In genomic region chr13:31004458-31004857, GRCm38 (mm10) we compare ENCODE assay signal across 10 mouse cellular contexts. TPM values are rescaled to one million over a fixed set of nuclear protein-coding genes. Genes with fewer than 3 reads are reported as not detected.
DNase-seq lines count a peak whose midpoint lies in the region; ATAC-seq and TF ChIP-seq lines count a peak whose summit lies in the region.
"Had no signal": no experiment of that assay in that cellular context is flagged by ENCODE, and none has a peak within 500 bp of the region (broad histone marks: within the 10 kb centered on the region; RNA-seq: fewer than 3 reads in every experiment).

No protein-coding gene starts in this region.

- H3K27me3 ChIP-seq in kidney, embryonic 16.5 days (ENCODE audit: insufficient read depth, low read length), result no peaks in the 10 kb centered on the region
- no peaks in the 10 kb centered on the region for H3K27me3 ChIP-seq in embryonic facial prominence, embryonic 10.5 days (replicated peaks; ENCODE audit: low read depth, poor library complexity, severe bottlenecking)
- peaks cover 7% of the 10 kb centered on the region; the same call in 1 of the 2 replicates for H3K27me3 ChIP-seq in embryonic facial prominence, embryonic 13.5 days
- H3K27me3 ChIP-seq in limb, embryonic 14.5 days (ENCODE audit: control insufficient read depth, insufficient read depth, low read length), result no peaks in the 10 kb centered on the region

- H3K9me3 ChIP-seq in kidney, embryonic 16.5 days (ENCODE audit: low read length), result no peaks in the 10 kb centered on the region
- no peaks in the 10 kb centered on the region for H3K9me3 ChIP-seq in embryonic facial prominence, embryonic 10.5 days
- no peaks in the 10 kb centered on the region for H3K9me3 ChIP-seq in embryonic facial prominence, embryonic 13.5 days
- no peaks in the 10 kb centered on the region for H3K9me3 ChIP-seq in limb, embryonic 14.5 days (ENCODE audit: control insufficient read depth, low read length)

- no peak for ATAC-seq in kidney, embryonic 16.5 days (ENCODE audit: low FRiP score, low TSS enrichment)
- no peak for ATAC-seq in embryonic facial prominence, embryonic 13.5 days (ENCODE audit: insufficient number of reproducible peaks, insufficient read depth, low FRiP score, low TSS enrichment, low read depth)
- no peak for ATAC-seq in limb, embryonic 14.5 days (ENCODE audit: low FRiP score, low read depth)
- ATAC-seq: forebrain, embryonic 14.5 days had no signal

- H3K4me3 ChIP-seq in kidney, embryonic 16.5 days (ENCODE audit: low read length), result no peak overlapping the region
- no peak overlapping the region; the same call in 1 of the 2 replicates for H3K4me3 ChIP-seq in embryonic facial prominence, embryonic 10.5 days
- no peak overlapping the region for H3K4me3 ChIP-seq in embryonic facial prominence, embryonic 13.5 days
- no peak overlapping the region for H3K4me3 ChIP-seq in limb, embryonic 14.5 days (replicated peaks; ENCODE audit: low read length)
- H3K4me3 ChIP-seq: layer of hippocampus, adult 2 months had no signal

- no peak overlapping the region for H3K9ac ChIP-seq in kidney, embryonic 16.5 days (replicated peaks; ENCODE audit: low read length)
- no peak overlapping the region for H3K9ac ChIP-seq in embryonic facial prominence, embryonic 13.5 days
- no peak overlapping the region for H3K9ac ChIP-seq in limb, embryonic 14.5 days (ENCODE audit: low read depth, low read length, severe bottlenecking)

- DNase-seq in kidney, adult 9 months, result no peak
- DNase-seq in embryonic facial prominence, embryonic 10.5 days (ENCODE audit: low spot score), result peak; percentile 50
- no peak for DNase-seq in limb, embryonic 14.5 days (ENCODE audit: low spot score)
- no peak for DNase-seq in cerebellum, adult 11-12 months
- no peak for DNase-seq in gastrocnemius, postnatal 4 days (ENCODE audit: low spot score in 2 of 2)
- DNase-seq: adrenal gland, postnatal 14 days had no signal

- WGBS in kidney, embryonic 16.5 days, result 47% methylated on average over 12 of the region's 12 CpGs
- 34% methylated on average over 12 of the region's 12 CpGs for WGBS in embryonic facial prominence, embryonic 10.5 days
- 24% methylated on average over 12 of the region's 12 CpGs for WGBS in embryonic facial prominence, embryonic 13.5 days
- WGBS in limb, embryonic 14.5 days, result 31% methylated on average over 12 of the region's 12 CpGs

- no peaks in the 10 kb centered on the region for H3K36me3 ChIP-seq in kidney, embryonic 16.5 days (ENCODE audit: insufficient read depth, low read length)
- H3K36me3 ChIP-seq in embryonic facial prominence, embryonic 10.5 days (replicated peaks), result no peaks in the 10 kb centered on the region
- H3K36me3 ChIP-seq in embryonic facial prominence, embryonic 13.5 days, result no peaks in the 10 kb centered on the region
- H3K36me3 ChIP-seq in limb, embryonic 14.5 days (ENCODE audit: control insufficient read depth, insufficient read depth, low read length), result no peaks in the 10 kb centered on the region

- TF ChIP-seq POLR2A in limb, embryonic 14.5 days (IDR thresholded peaks at IDR 0.05; ENCODE audit: borderline replicate concordance, extremely low read depth, insufficient read depth, insufficient read length), result no peak

- H3K4me2 ChIP-seq in kidney, embryonic 16.5 days (replicated peaks; ENCODE audit: low read depth, low read length), result peak overlapping the region; percentile 40
- H3K4me2 ChIP-seq in embryonic facial prominence, embryonic 13.5 days, result peak overlapping the region; percentile 46
- 0 out of 2 replicates have a peak overlapping the region, but pooled peaks have one; percentile 13 for H3K4me2 ChIP-seq in limb, embryonic 14.5 days (replicated peaks; ENCODE audit: low read depth, low read length, severe bottlenecking)

- H3K4me1 ChIP-seq in kidney, embryonic 16.5 days (ENCODE audit: insufficient read depth, low read length), result no peaks in the 10 kb centered on the region
- peaks cover 12% of the 10 kb centered on the region for H3K4me1 ChIP-seq in embryonic facial prominence, embryonic 10.5 days
- H3K4me1 ChIP-seq in embryonic facial prominence, embryonic 13.5 days, result peaks cover 8% of the 10 kb centered on the region
- peaks cover 2% of the 10 kb centered on the region; the same call in 1 of the 2 replicates for H3K4me1 ChIP-seq in limb, embryonic 14.5 days (ENCODE audit: control insufficient read depth, insufficient read depth, low read length)

- H3K27ac ChIP-seq in kidney, embryonic 16.5 days (ENCODE audit: low read length), result no peak overlapping the region
- no peak overlapping the region for H3K27ac ChIP-seq in embryonic facial prominence, embryonic 10.5 days (replicated peaks)
- no peak overlapping the region for H3K27ac ChIP-seq in embryonic facial prominence, embryonic 13.5 days
- no peak overlapping the region for H3K27ac ChIP-seq in limb, embryonic 14.5 days (replicated peaks; ENCODE audit: low read depth, low read length)
- H3K27ac ChIP-seq: layer of hippocampus, adult 2 months had no signal

RNA-seq across cellular contexts. Expression of gene Gm5447, which starts 30.5 kb away (rescaled TPM):
- not detected in 2 replicates for polyA plus RNA-seq in kidney, embryonic 16.5 days (2015; fragmentation: Nextera tagmentation; extraction: Ambion mirVana)
- polyA plus RNA-seq in embryonic facial prominence, embryonic 10.5 days (2016; fragmentation: Nextera tagmentation; extraction: Ambion mirVana), result 0.14 and 0.19 TPM in 2 replicates
- 0.18 and 0.19 TPM in 2 replicates for polyA plus RNA-seq in embryonic facial prominence, embryonic 13.5 days (2015; fragmentation: Nextera tagmentation; extraction: Ambion mirVana)
- 0.08 TPM in 1 of 2 replicates, not detected in the other for polyA plus RNA-seq in limb, embryonic 14.5 days (2012; rRNA removed)
- polyA plus RNA-seq in limb, embryonic 14.5 days (2014; fragmentation: Nextera tagmentation; extraction: Ambion mirVana), result 0.17 TPM in 1 of 2 replicates, not detected in the other
- total RNA-seq in gastrocnemius, postnatal 4 days (2021), result not detected
- total RNA-seq: adrenal gland, postnatal 14 days had no signal
- polyA plus RNA-seq: forebrain, embryonic 14.5 days had no signal

RNA-seq across cellular contexts. Expression of gene Exoc2, which starts 30.6 kb away (rescaled TPM):
- 28.1 and 31.3 TPM in 2 replicates for polyA plus RNA-seq in kidney, embryonic 16.5 days (2015; fragmentation: Nextera tagmentation; extraction: Ambion mirVana)
- polyA plus RNA-seq in embryonic facial prominence, embryonic 10.5 days (2016; fragmentation: Nextera tagmentation; extraction: Ambion mirVana), result 37.4 and 38.7 TPM in 2 replicates
- 32.0 and 33.8 TPM in 2 replicates for polyA plus RNA-seq in embryonic facial prominence, embryonic 13.5 days (2015; fragmentation: Nextera tagmentation; extraction: Ambion mirVana)
- 20.4 and 20.9 TPM in 2 replicates for polyA plus RNA-seq in limb, embryonic 14.5 days (2012; rRNA removed)
- polyA plus RNA-seq in limb, embryonic 14.5 days (2014; fragmentation: Nextera tagmentation; extraction: Ambion mirVana), result 32.7 and 34.5 TPM in 2 replicates
- total RNA-seq in gastrocnemius, postnatal 4 days (2021), result 10 to 100 TPM; 20.5 to 20.9 TPM

RNA-seq across cellular contexts. Expression of gene Hus1b, which starts 56.9 kb away (rescaled TPM):
- polyA plus RNA-seq in kidney, embryonic 16.5 days (2015; fragmentation: Nextera tagmentation; extraction: Ambion mirVana), result not detected in 2 replicates
- polyA plus RNA-seq in embryonic facial prominence, embryonic 10.5 days (2016; fragmentation: Nextera tagmentation; extraction: Ambion mirVana), result 0.32 TPM in 1 of 2 replicates, not detected in the other
- not detected in 2 replicates for polyA plus RNA-seq in embryonic facial prominence, embryonic 13.5 days (2015; fragmentation: Nextera tagmentation; extraction: Ambion mirVana)
- polyA plus RNA-seq in limb, embryonic 14.5 days (2012; rRNA removed), result 0.21 TPM in 1 of 2 replicates, not detected in the other
- 0.21 TPM in 1 of 2 replicates, not detected in the other for polyA plus RNA-seq in limb, embryonic 14.5 days (2014; fragmentation: Nextera tagmentation; extraction: Ambion mirVana)
- under 1 TPM; 0.91 to 0.93 TPM for total RNA-seq in gastrocnemius, postnatal 4 days (2021)
